Mouse (Mus musculus): ENCODE data around the gene Traf2. TPM values are rescaled to one million over a fixed set of nuclear protein-coding genes. Genes with fewer than 3 reads are reported as not detected.
A peak's percentile ranks its signal among the peaks of the same experiment; 100 is the strongest.

The Traf2 gene
- 14.8 and 15.3 TPM in 2 replicates for polyA plus RNA-seq (2012; rRNA removed)

DNA sequence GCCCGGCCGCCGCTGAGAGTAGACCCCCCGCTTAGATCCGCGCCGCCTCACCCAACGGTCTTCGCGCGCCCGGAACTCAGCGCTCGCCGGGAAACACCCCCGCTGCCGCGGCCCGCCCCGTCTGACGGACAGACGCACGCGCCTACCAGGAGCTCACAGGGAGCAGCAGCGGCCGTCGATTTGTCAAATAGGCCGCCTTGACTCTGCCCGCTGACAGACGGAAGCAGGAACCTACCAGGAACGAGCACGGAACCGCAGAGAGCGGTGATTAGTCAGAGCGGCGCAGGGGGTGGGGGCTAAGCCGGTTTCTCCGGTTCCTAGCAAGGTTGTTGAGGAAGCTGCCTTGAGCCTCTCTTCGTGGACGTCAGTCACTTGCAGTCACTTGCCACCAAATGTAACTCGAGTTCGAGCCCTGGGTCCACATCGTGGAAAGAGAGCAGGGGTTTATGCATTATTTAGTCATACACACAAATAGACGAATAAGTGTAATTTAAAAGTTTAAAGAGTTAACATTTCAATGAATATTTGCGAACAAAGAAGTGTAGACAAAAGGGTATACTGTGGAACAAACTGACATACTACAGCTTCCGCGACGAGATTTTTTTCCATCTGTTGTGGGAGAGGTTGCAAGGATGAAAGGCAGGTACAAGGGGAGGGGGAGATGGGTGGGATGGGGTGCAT, at the start of gene Traf2:
TSS of gene Traf2 (minus strand) at position 130 of the 681 bp plus-strand sequence.
- peak; percentile 100 for DNase-seq
- H3K36me3 ChIP-seq (ENCODE audit: control insufficient read depth, insufficient read depth, low read length) = no peaks in the 10 kb centered on the region
- H3K27ac ChIP-seq (ENCODE audit: insufficient read depth, low read depth, low read length) = peak within 1 kb of the TSS; percentile 73
- H3K4me3 ChIP-seq (ENCODE audit: insufficient read depth, low read depth, low read length) = peak within 1 kb of the TSS; percentile 85
- no peak for TF ChIP-seq CTCF (conservative IDR thresholded peaks at IDR 0.05; ENCODE audit: insufficient read depth, insufficient read length, low read depth, low read length)
- TF ChIP-seq POLR2A (IDR thresholded peaks at IDR 0.05; ENCODE audit: low read depth, low read length) = no peak
- H3K27me3 ChIP-seq (replicated peaks; ENCODE audit: control insufficient read depth, insufficient read depth, low read length) = no peaks in the 10 kb centered on the region
- 3% methylated on average over 48 of the region's 48 CpGs for WGBS
- peaks cover 8% of the 10 kb centered on the region for H3K4me1 ChIP-seq (ENCODE audit: control insufficient read depth, insufficient read depth, low read length)

- H3K36me3 ChIP-seq (ENCODE audit: control insufficient read depth, insufficient read depth, low read length) = peaks cover 3% of the 10 kb centered on the region
- WGBS = 65% methylated on average over 2 of the region's 2 CpGs
Observed at GRCm38 (mm10) chr2:25591863-25592262, 45.1 kb upstream of the Traf2 start.

GRCm38 (mm10) chr2:25588227-25588907, 41.6 kb upstream of the Traf2 start:
- H3K36me3 ChIP-seq (ENCODE audit: control insufficient read depth, insufficient read depth, low read length) = peaks cover 2% of the 10 kb centered on the region; the same call in 1 of the 2 replicates
- no peaks in the 10 kb centered on the region for H3K27me3 ChIP-seq (replicated peaks; ENCODE audit: control insufficient read depth, insufficient read depth, low read length)
- no peak overlapping the region for H3K27ac ChIP-seq (ENCODE audit: insufficient read depth, low read depth, low read length)
- TF ChIP-seq CTCF (conservative IDR thresholded peaks at IDR 0.05; ENCODE audit: insufficient read depth, insufficient read length, low read depth, low read length) (no peak), POLR2A (IDR thresholded peaks at IDR 0.05; ENCODE audit: low read depth, low read length) (no peak)
- H3K4me1 ChIP-seq (ENCODE audit: control insufficient read depth, insufficient read depth, low read length) = no peaks in the 10 kb centered on the region
- 88% methylated on average over 8 of the region's 8 CpGs for WGBS
- no peak for DNase-seq
- H3K4me3 ChIP-seq (ENCODE audit: insufficient read depth, low read depth, low read length) = no peak overlapping the region

More at GRCm38 (mm10) chr2:25591863-25592262, 45.1 kb upstream of the Traf2 start:
- Histone ChIP-seq H3K4me1 (ENCODE audit: control insufficient read depth, insufficient read depth, low read length) (no peaks in the 10 kb centered on the region), H3K4me3 (ENCODE audit: insufficient read depth, low read depth, low read length) (no peak overlapping the region), H3K27ac (ENCODE audit: insufficient read depth, low read depth, low read length) (no peak overlapping the region), H3K27me3 (replicated peaks; ENCODE audit: control insufficient read depth, insufficient read depth, low read length) (no peaks in the 10 kb centered on the region)
- peak; percentile 68 for TF ChIP-seq CTCF (conservative IDR thresholded peaks at IDR 0.05; ENCODE audit: insufficient read depth, insufficient read length, low read depth, low read length)
- no peak for TF ChIP-seq POLR2A (IDR thresholded peaks at IDR 0.05; ENCODE audit: low read depth, low read length)
- peak; percentile 59 for DNase-seq

- no peak overlapping the region for H3K27ac ChIP-seq (ENCODE audit: insufficient read depth, low read depth, low read length)
- no peak overlapping the region for H3K4me3 ChIP-seq (ENCODE audit: insufficient read depth, low read depth, low read length)
- no peaks in the 10 kb centered on the region; the same call in 1 of the 2 replicates for H3K36me3 ChIP-seq (ENCODE audit: control insufficient read depth, insufficient read depth, low read length)
- no peak for TF ChIP-seq CTCF (conservative IDR thresholded peaks at IDR 0.05; ENCODE audit: insufficient read depth, insufficient read length, low read depth, low read length)
- TF ChIP-seq POLR2A (IDR thresholded peaks at IDR 0.05; ENCODE audit: low read depth, low read length) = no peak
- WGBS = 88% methylated on average over 8 of the region's 8 CpGs
- H3K27me3 ChIP-seq (replicated peaks; ENCODE audit: control insufficient read depth, insufficient read depth, low read length) = no peaks in the 10 kb centered on the region
- no peak for DNase-seq
- H3K4me1 ChIP-seq (ENCODE audit: control insufficient read depth, insufficient read depth, low read length) = no peaks in the 10 kb centered on the region
Observed at GRCm38 (mm10) chr2:25587290-25587689, 40.5 kb upstream of the Traf2 start.

DNA sequence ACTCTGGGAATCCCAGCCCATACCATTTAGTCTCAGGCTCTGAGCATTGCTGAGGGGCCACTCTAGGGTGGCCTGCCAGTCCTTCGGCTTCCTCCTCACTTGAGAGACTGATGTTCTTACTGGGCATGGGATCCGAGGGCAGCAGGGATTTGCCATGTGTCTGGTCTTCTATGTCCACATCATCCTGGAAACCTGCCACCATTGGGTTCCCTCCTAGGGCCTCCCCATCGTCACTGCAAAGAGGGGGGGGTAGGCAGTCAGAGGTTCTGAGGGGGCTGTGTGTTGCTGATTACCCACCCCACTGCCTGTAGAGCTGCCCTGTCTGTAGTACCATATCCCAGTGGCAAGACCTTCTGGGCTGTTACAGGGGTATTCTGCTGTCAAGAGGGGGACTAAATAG, 38.9 kb upstream of the Traf2 start:
- no peak for DNase-seq
- Histone ChIP-seq H3K4me1 (ENCODE audit: control insufficient read depth, insufficient read depth, low read length) (peaks cover 4% of the 10 kb centered on the region), H3K27ac (ENCODE audit: insufficient read depth, low read depth, low read length) (no peak overlapping the region), H3K4me3 (ENCODE audit: insufficient read depth, low read depth, low read length) (no peak overlapping the region), H3K36me3 (ENCODE audit: control insufficient read depth, insufficient read depth, low read length) (no peaks in the 10 kb centered on the region; the same call in 1 of the 2 replicates), H3K27me3 (replicated peaks; ENCODE audit: control insufficient read depth, insufficient read depth, low read length) (no peaks in the 10 kb centered on the region)
- 71% methylated on average over 3 of the region's 3 CpGs for WGBS
- no peak for TF ChIP-seq POLR2A (IDR thresholded peaks at IDR 0.05; ENCODE audit: low read depth, low read length)
- TF ChIP-seq CTCF (conservative IDR thresholded peaks at IDR 0.05; ENCODE audit: insufficient read depth, insufficient read length, low read depth, low read length) = no peak

DNA sequence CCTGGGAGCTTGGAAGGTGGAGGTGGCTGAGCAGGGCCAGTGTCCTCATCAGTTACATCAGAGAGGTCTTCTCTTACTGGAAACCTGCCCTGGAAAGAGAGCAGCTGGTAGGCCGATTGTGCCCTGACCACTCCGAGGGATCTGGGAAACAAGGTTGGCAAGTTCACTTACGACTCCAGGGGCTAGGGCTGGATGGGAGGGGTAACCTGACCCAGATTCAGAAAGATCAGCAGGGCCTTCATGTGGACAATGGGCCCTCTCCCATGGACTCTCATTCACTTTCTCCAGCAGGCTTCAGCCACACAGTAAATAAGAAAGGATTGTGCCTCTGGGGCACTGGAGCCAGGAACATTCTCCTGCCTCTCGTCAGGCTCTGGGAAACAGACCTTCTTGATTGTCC, 38.1 kb upstream of the Traf2 start:
- H3K27me3 ChIP-seq (replicated peaks; ENCODE audit: control insufficient read depth, insufficient read depth, low read length) = no peaks in the 10 kb centered on the region
- no peaks in the 10 kb centered on the region; the same call in 1 of the 2 replicates for H3K36me3 ChIP-seq (ENCODE audit: control insufficient read depth, insufficient read depth, low read length)
- H3K4me1 ChIP-seq (ENCODE audit: control insufficient read depth, insufficient read depth, low read length) = peaks cover 4% of the 10 kb centered on the region
- H3K4me3 ChIP-seq (ENCODE audit: insufficient read depth, low read depth, low read length) = no peak overlapping the region
- DNase-seq = no peak
- WGBS = 76% methylated on average over 4 of the region's 4 CpGs
- no peak overlapping the region for H3K27ac ChIP-seq (ENCODE audit: insufficient read depth, low read depth, low read length)
- TF ChIP-seq POLR2A (IDR thresholded peaks at IDR 0.05; ENCODE audit: low read depth, low read length) = no peak
- TF ChIP-seq CTCF (conservative IDR thresholded peaks at IDR 0.05; ENCODE audit: insufficient read depth, insufficient read length, low read depth, low read length) = no peak

GRCm38 (mm10) chr2:25584152-25584551, 37.4 kb upstream of the Traf2 start:
- no peaks in the 10 kb centered on the region; the same call in 1 of the 2 replicates for H3K36me3 ChIP-seq (ENCODE audit: control insufficient read depth, insufficient read depth, low read length)
- 0 out of 2 replicates have a peak, but pooled peaks cover 3% of the 10 kb centered on the region for H3K27me3 ChIP-seq (replicated peaks; ENCODE audit: control insufficient read depth, insufficient read depth, low read length)
- no peak overlapping the region for H3K4me3 ChIP-seq (ENCODE audit: insufficient read depth, low read depth, low read length)
- no peak overlapping the region for H3K27ac ChIP-seq (ENCODE audit: insufficient read depth, low read depth, low read length)
- 77% methylated on average over 3 of the region's 3 CpGs for WGBS
- H3K4me1 ChIP-seq (ENCODE audit: control insufficient read depth, insufficient read depth, low read length) = peaks cover 4% of the 10 kb centered on the region
- TF ChIP-seq POLR2A (IDR thresholded peaks at IDR 0.05; ENCODE audit: low read depth, low read length) (no peak), CTCF (conservative IDR thresholded peaks at IDR 0.05; ENCODE audit: insufficient read depth, insufficient read length, low read depth, low read length) (no peak)
- DNase-seq = no peak

Data from kidney, adult 2 months (tissue).